Mouse (Mus musculus) midbrain, postnatal 0 days (tissue): Measurements from ENCODE around the gene Mesp1. TPM values are rescaled to one million over a fixed set of nuclear protein-coding genes. Genes with fewer than 3 reads are reported as not detected.

Experiments used
- ATAC-seq: fragments of 200-750 bp; cut with Nextera tagmentation; 2 replicates; pipeline ENCODE4 v1.8.0; 2017; ENCODE audit warnings: moderate number of reproducible peaks, mild to moderate bottlenecking, moderate TSS enrichment, moderate library complexity; ENCODE audit not compliant: low FRiP score
- DNase-seq: peaks from one replicate; pipeline ENCODE4 v3.0.0-alpha.2; 2015; ENCODE audit warnings: low spot score
- H3K27ac ChIP-seq: fragments of 300-500 bp; sonication (generic); 2 replicates; pipeline ENCODE4 v1.5.1; 2014; ENCODE audit warnings: low read depth, mild to moderate bottlenecking, low read length, mixed read lengths
- H3K27me3 ChIP-seq: fragments of 300-500 bp; sonication (generic); 2 replicates; pipeline ENCODE4 v1.6.1; 2014; ENCODE audit warnings: low read length, control low read depth, mixed read lengths; ENCODE audit not compliant: insufficient read depth
- H3K36me3 ChIP-seq: fragments of 300-500 bp; sonication (generic); 2 replicates; pipeline ENCODE4 v1.6.1; 2014; ENCODE audit warnings: low read length, control low read depth, mixed read lengths; ENCODE audit not compliant: insufficient read depth
- H3K4me1 ChIP-seq: fragments of 300-500 bp; sonication (generic); 2 replicates; pipeline ENCODE4 v1.6.1; 2014; ENCODE audit warnings: mild to moderate bottlenecking, control low read depth, antibody characterized with exemption, low read length, mixed read lengths; ENCODE audit not compliant: insufficient read depth
- H3K4me2 ChIP-seq: fragments of 300-500 bp; sonication (generic); 2 replicates; pipeline ENCODE4 v1.6.1; 2014; ENCODE audit warnings: low read depth, mild to moderate bottlenecking, low read length, mixed read lengths; ENCODE audit not compliant: poor library complexity, severe bottlenecking
- H3K4me3 ChIP-seq: fragments of 300-500 bp; sonication (generic); 2 replicates; pipeline ENCODE4 v1.5.1; 2014; ENCODE audit warnings: low read depth, mild to moderate bottlenecking, low read length, moderate library complexity
- H3K9ac ChIP-seq: fragments of 300-500 bp; sonication (generic); replicated peaks from 2 replicates; pipeline ENCODE4 v1.6.1; 2014; ENCODE audit warnings: mild to moderate bottlenecking, low read length, moderate library complexity, mixed read lengths; ENCODE audit not compliant: poor library complexity, severe bottlenecking
- H3K9me3 ChIP-seq: fragments of 300-500 bp; sonication (generic); 2 replicates; pipeline ENCODE4 v1.6.1; 2016; ENCODE audit warnings: low read length, control low read depth
- CTCF ChIP-seq: IDR thresholded peaks from 2 replicates; pipeline ENCODE4 v1.5.1; 2016; ENCODE audit warnings: antibody characterized with exemption, mild to moderate bottlenecking
- WGBS: fragments of 180-500 bp; shearing (Covaris S2); extraction: QIAGEN DNeasy Blood & Tissue Kit; methylation state at CpG from one replicate; pipeline ENCODE4 v1.1.7; 2014; 5-methylcytosine and 5-hydroxymethylcytosine counted together
- polyA plus RNA-seq: library from polyadenylated mRNA; unstranded; fragments of >200 nt; fragmentation: Nextera tagmentation; extraction: Ambion mirVana; gene quantifications from 2 replicates; pipeline ENCODE4 v1.2.1, GENCODE M21; 2015
- total RNA-seq: library from RNA; depleted of rRNA; stranded (reverse); fragments of >200 nt; gene quantifications from 2 replicates; pipeline ENCODE4 v1.2.3, GENCODE M21; 2014

Gene Mesp1
- total and polyA plus RNA-seq, 2 experiments from 2014 or later = 0.27 to 0.86 TPM

DNA sequence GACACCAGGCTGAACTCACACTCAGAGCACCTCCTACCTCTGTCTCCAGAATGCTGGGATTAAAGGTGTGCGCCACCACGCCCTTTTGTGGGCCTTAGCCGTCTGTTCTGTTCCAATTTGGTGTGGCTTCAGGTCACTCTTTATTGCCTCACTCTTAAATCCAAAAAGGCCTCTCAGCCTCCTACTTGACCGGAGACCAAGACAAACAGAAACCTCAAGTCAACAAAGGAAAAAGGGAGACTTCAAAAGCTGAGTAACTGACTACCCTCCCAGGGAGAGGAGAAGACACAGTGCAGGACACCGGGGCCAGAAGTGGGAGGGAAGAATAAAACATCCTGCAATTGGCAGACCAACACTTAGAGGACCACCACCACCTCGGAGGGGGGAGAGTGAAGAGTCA is 37.6 kb upstream of the Mesp1 start:
- no peaks in the 10 kb centered on the region for H3K27me3 ChIP-seq
- no peak overlapping the region for H3K27ac ChIP-seq
- no peak overlapping the region for H3K4me3 ChIP-seq
- no peak overlapping the region for H3K9ac ChIP-seq
- ATAC-seq (no peak), DNase-seq (no peak)
- H3K4me1 ChIP-seq = no peaks in the 10 kb centered on the region
- H3K9me3 ChIP-seq = no peaks in the 10 kb centered on the region
- no peaks in the 10 kb centered on the region for H3K36me3 ChIP-seq
- no peak overlapping the region for H3K4me2 ChIP-seq
- TF ChIP-seq CTCF = no peak
- 75% methylated on average over 6 of the region's 6 CpGs for WGBS

DNA sequence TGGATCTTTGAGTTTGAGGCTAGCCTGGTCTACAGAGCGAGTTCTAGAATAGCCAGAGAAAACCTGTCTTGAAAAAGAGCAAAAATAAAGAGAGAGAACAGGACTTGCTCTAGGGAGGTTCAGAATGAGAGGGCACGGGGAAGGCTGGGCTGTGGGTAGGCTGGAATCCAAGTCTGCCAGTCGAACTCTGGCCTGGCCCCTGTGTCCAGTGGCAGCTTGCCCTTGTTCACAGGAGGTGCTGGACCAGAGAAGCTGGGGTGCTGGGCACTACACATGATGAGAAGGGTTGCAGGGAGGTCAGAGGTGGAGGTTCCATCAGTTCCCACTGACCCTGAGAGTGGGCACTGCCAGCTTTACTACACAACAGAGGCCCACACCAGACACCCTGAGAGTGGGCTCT is 34.8 kb upstream of the Mesp1 start:
- H3K27ac ChIP-seq = no peak overlapping the region
- H3K4me2 ChIP-seq = no peak overlapping the region
- no peak overlapping the region for H3K4me3 ChIP-seq
- no peaks in the 10 kb centered on the region for H3K36me3 ChIP-seq
- no peak for ATAC-seq
- H3K9ac ChIP-seq = no peak overlapping the region
- H3K9me3 ChIP-seq = no peaks in the 10 kb centered on the region
- H3K4me1 ChIP-seq = no peaks in the 10 kb centered on the region
- no peaks in the 10 kb centered on the region for H3K27me3 ChIP-seq
- no peak for TF ChIP-seq CTCF
- 71% methylated on average over 3 of the region's 3 CpGs for WGBS
- no peak for DNase-seq

DNA sequence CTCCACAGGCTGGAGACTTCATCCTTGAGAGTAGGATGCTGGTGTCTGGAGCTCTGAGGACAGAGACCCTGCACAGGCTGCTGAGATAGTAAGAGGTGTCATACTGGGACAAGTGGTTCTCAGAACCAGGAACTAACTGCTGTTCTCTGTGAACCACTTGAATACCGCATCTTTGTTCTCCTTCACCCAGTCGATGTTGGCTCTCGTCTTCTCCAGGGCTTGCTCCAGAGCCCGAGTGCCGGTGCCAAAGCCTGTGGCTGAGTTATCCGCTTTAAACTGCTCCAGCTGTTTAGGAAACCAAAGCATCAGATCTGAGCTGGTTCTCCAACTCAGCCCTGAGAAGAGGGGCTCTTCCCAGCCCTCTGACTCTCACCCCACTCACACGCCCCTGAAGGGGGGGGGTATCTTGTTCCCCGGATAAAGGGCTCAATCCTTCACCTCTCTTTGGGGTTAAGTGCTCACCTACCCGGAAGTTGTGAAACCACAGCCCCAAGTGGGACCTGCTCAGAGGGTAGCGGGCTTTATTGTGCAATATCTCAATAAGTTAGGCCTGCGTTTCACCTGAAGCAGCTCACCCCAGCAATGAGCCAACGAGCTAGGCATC is 28.6 kb upstream of the Mesp1 start:
- no peaks in the 10 kb centered on the region for H3K9me3 ChIP-seq
- 84% methylated on average over 12 of the region's 12 CpGs for WGBS
- TF ChIP-seq CTCF = no peak

DNA sequence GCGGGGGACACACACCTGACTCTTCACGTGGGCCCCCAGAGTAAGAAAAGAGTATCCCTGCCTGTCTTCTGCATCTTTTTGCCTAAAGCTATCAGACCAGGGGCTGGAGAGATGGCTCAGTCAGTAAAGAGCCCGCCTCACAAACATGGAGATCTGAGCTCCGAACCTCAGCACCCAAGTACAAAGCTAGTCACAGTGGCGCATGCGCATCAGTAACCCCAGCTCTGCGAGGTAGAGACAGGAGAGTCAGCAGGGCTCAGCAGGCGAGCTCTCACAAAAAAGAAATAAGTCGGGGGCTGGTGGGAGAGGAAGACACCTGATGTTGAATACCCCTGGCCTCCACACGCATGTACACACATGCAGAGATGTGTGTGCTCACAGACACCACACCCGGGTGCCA is 26.4 kb upstream of the Mesp1 start:
- no peak for ATAC-seq

More for the DNA sequence above, 28.6 kb upstream of the Mesp1 start:
- Histone ChIP-seq H3K4me3 (no peak overlapping the region), H3K4me2 (no peak overlapping the region), H3K27me3 (no peaks in the 10 kb centered on the region), H3K4me1 (no peaks in the 10 kb centered on the region), H3K27ac (no peak overlapping the region), H3K36me3 (no peaks in the 10 kb centered on the region), H3K9ac (no peak overlapping the region)
- no peak for ATAC-seq
- DNase-seq = no peak

DNA sequence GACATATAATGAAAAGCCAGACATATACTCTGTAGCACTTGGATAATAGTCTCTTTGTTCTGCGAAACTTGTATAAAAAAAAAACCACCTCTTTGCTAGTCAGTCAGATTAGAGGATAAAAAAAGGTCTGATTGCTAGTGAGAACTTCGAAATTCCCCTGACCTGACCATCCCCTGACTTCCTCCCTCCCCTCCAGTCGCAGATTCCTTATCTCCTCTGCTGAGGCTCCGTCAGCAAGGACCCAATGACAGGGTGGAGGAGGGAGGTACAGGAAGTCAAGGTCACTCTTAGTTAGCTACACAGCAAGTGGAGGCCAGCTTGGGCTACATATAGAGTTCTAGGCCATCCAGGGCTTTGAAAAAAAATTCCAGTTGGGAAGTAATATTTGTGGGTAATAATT is 25.9 kb upstream of the Mesp1 start:
- Histone ChIP-seq H3K27me3 (no peaks in the 10 kb centered on the region), H3K4me1 (no peaks in the 10 kb centered on the region), H3K27ac (no peak overlapping the region), H3K4me2 (no peak overlapping the region), H3K36me3 (no peaks in the 10 kb centered on the region), H3K9ac (no peak overlapping the region), H3K9me3 (no peaks in the 10 kb centered on the region), H3K4me3 (no peak overlapping the region)
- 47% methylated on average over 4 of the region's 4 CpGs for WGBS
- DNase-seq (no peak), ATAC-seq (no peak)
- no peak for TF ChIP-seq CTCF

More for the DNA sequence above, 26.4 kb upstream of the Mesp1 start:
- Histone ChIP-seq H3K9me3 (no peaks in the 10 kb centered on the region), H3K9ac (no peak overlapping the region), H3K27me3 (no peaks in the 10 kb centered on the region), H3K4me3 (no peak overlapping the region), H3K4me1 (no peaks in the 10 kb centered on the region), H3K27ac (no peak overlapping the region), H3K4me2 (no peak overlapping the region), H3K36me3 (no peaks in the 10 kb centered on the region)
- WGBS = 51% methylated on average over 11 of the region's 11 CpGs
- TF ChIP-seq CTCF = no peak
- DNase-seq = no peak

DNA sequence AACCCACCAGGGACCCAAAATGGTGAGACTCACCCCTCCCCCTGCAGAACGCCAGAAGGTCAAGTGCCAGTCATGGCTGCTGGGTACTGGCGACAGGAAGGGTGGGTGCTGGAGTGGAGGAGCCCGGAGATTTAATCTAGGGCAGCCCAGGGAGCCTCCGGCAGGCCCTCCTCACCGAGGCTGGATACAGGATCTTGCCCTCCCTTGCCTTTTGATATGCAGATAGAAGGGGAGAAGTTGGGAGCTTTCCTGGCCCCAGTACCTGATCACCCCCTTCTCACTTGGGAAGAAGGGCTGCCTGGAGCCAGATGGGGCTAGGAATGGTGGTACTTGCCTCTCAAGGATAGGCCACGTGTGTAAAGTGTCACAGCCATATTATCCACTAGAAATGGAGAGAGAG is 24.7 kb upstream of the Mesp1 start:
- 7% methylated on average over 6 of the region's 6 CpGs for WGBS
- no peak for DNase-seq
- no peak for TF ChIP-seq CTCF
- ATAC-seq = no peak
- H3K4me3 ChIP-seq = no peak overlapping the region
- H3K9me3 ChIP-seq = no peaks in the 10 kb centered on the region
- no peak overlapping the region for H3K27ac ChIP-seq
- no peaks in the 10 kb centered on the region for H3K27me3 ChIP-seq
- H3K9ac ChIP-seq = no peak overlapping the region
- no peaks in the 10 kb centered on the region for H3K36me3 ChIP-seq
- no peaks in the 10 kb centered on the region for H3K4me1 ChIP-seq
- no peak overlapping the region for H3K4me2 ChIP-seq
